Mouse (Mus musculus) midbrain, embryonic 16.5 days (tissue): Measurements from ENCODE around the gene Tep1. TPM values are rescaled to one million over a fixed set of nuclear protein-coding genes. Genes with fewer than 3 reads are reported as not detected.
"Not testable (repeated sequence)": the region's sequence is repeated elsewhere in the genome, so short reads cannot be mapped to it uniquely, and the experiment has no call there.

Experiments
- ATAC-seq: fragments of 200-750 bp; cut with Nextera tagmentation; 2 replicates; pipeline ENCODE4 v1.8.0; 2017; ENCODE audit warnings: moderate TSS enrichment
- H3K27ac ChIP-seq: fragments of 300-500 bp; sonication (generic); 2 replicates; pipeline ENCODE4 v1.5.1; 2014; ENCODE audit warnings: mild to moderate bottlenecking, low read length, mixed read lengths
- H3K27me3 ChIP-seq: fragments of 300-500 bp; sonication (generic); 2 replicates; pipeline ENCODE4 v1.6.1; 2014; ENCODE audit warnings: low read depth, low read length, mixed read lengths; ENCODE audit not compliant: control insufficient read depth, insufficient read depth
- H3K36me3 ChIP-seq: fragments of 300-500 bp; sonication (generic); 2 replicates; pipeline ENCODE4 v1.6.1; 2014; ENCODE audit warnings: mild to moderate bottlenecking, low read length, moderate library complexity, mixed read lengths; ENCODE audit not compliant: control insufficient read depth, insufficient read depth
- H3K4me1 ChIP-seq: fragments of 300-500 bp; sonication (generic); 2 replicates; pipeline ENCODE4 v1.6.1; 2014; ENCODE audit warnings: mild to moderate bottlenecking, low read length, mixed read lengths; ENCODE audit not compliant: control insufficient read depth, insufficient read depth
- H3K4me2 ChIP-seq: fragments of 300-500 bp; sonication (generic); 2 replicates; pipeline ENCODE4 v1.6.1; 2014; ENCODE audit warnings: mild to moderate bottlenecking, low read length, mixed read lengths
- H3K4me3 ChIP-seq: fragments of 300-500 bp; sonication (generic); 2 replicates; pipeline ENCODE4 v1.5.1; 2014; ENCODE audit warnings: low read depth, mild to moderate bottlenecking, low read length, moderate library complexity, mixed read lengths
- H3K9ac ChIP-seq: fragments of 300-500 bp; sonication (generic); 2 replicates; pipeline ENCODE4 v1.6.1; 2014; ENCODE audit warnings: low read depth, low read length, mixed read lengths
- H3K9me3 ChIP-seq: fragments of 300-500 bp; sonication (generic); replicated peaks from 2 replicates; pipeline ENCODE4 v1.6.1; 2014; ENCODE audit warnings: mild to moderate bottlenecking, low read length, mixed read lengths; ENCODE audit not compliant: control insufficient read depth, poor library complexity, severe bottlenecking
- WGBS: fragments of 180-500 bp; shearing (Covaris S2); extraction: QIAGEN DNeasy Blood & Tissue Kit; methylation state at CpG from one replicate; pipeline ENCODE4 v1.1.7; 2014; 5-methylcytosine and 5-hydroxymethylcytosine counted together
- polyA plus RNA-seq: library from polyadenylated mRNA; unstranded; fragments of >200 nt; fragmentation: Nextera tagmentation; extraction: Ambion mirVana; gene quantifications from 2 replicates; pipeline ENCODE4 v1.2.1, GENCODE M21; 2015

Tep1 gene
- polyA plus RNA-seq, 1 experiment from 2014 or later = 1.6 TPM

- H3K9me3 ChIP-seq = no peaks in the 10 kb centered on the region
- H3K36me3 ChIP-seq = no peaks in the 10 kb centered on the region
- no peak overlapping the region for H3K4me3 ChIP-seq
- H3K27ac ChIP-seq = no peak overlapping the region
- no peak overlapping the region for H3K4me2 ChIP-seq
- WGBS = 59% methylated on average over 2 of the region's 2 CpGs
- no peaks in the 10 kb centered on the region for H3K4me1 ChIP-seq
- H3K27me3 ChIP-seq = no peaks in the 10 kb centered on the region
- no peak overlapping the region for H3K9ac ChIP-seq
- ATAC-seq = no peak
Measured at GRCm38 (mm10) chr14:50834435-50834834, 35.9 kb downstream of the Tep1 start.

GRCm38 (mm10) chr14:50833964-50834363 lies 36.4 kb downstream of the Tep1 start:
- no peak overlapping the region for H3K4me3 ChIP-seq
- no peak overlapping the region for H3K9ac ChIP-seq
- no peak for ATAC-seq
- 84% methylated on average over 10 of the region's 10 CpGs for WGBS
- no peaks in the 10 kb centered on the region for H3K9me3 ChIP-seq
- H3K36me3 ChIP-seq = no peaks in the 10 kb centered on the region
- no peaks in the 10 kb centered on the region for H3K4me1 ChIP-seq
- H3K27me3 ChIP-seq = no peaks in the 10 kb centered on the region
- no peak overlapping the region for H3K4me2 ChIP-seq
- no peak overlapping the region for H3K27ac ChIP-seq

- H3K4me3 ChIP-seq = no peak overlapping the region
- H3K4me1 ChIP-seq = no peaks in the 10 kb centered on the region
- H3K9ac ChIP-seq = no peak overlapping the region
- no peaks in the 10 kb centered on the region for H3K27me3 ChIP-seq
- 78% methylated on average over 3 of the region's 3 CpGs for WGBS
- ATAC-seq = no peak
- H3K36me3 ChIP-seq = no peaks in the 10 kb centered on the region
- H3K27ac ChIP-seq = no peak overlapping the region
- no peak overlapping the region for H3K4me2 ChIP-seq
- H3K9me3 ChIP-seq = no peaks in the 10 kb centered on the region
Measured at GRCm38 (mm10) chr14:50829878-50830277, 40.5 kb downstream of the Tep1 start.

GRCm38 (mm10) chr14:50826579-50826978 lies 43.8 kb downstream of the Tep1 start:
- H3K9ac ChIP-seq = no peak overlapping the region
- 77% methylated on average over 4 of the region's 4 CpGs for WGBS
- no peak overlapping the region for H3K27ac ChIP-seq
- no peaks in the 10 kb centered on the region for H3K4me1 ChIP-seq
- H3K27me3 ChIP-seq = no peaks in the 10 kb centered on the region
- H3K4me2 ChIP-seq = no peak overlapping the region
- H3K9me3 ChIP-seq = no peaks in the 10 kb centered on the region
- H3K36me3 ChIP-seq = peaks cover 7% of the 10 kb centered on the region; the same call in 1 of the 2 replicates
- H3K4me3 ChIP-seq = no peak overlapping the region
- no peak for ATAC-seq

GRCm38 (mm10) chr14:50824219-50824618 lies 46.1 kb downstream of the Tep1 start:
- no peak overlapping the region for H3K27ac ChIP-seq
- ATAC-seq = no peak
- no peaks in the 10 kb centered on the region for H3K4me1 ChIP-seq
- H3K36me3 ChIP-seq = peaks cover 17% of the 10 kb centered on the region
- H3K27me3 ChIP-seq = no peaks in the 10 kb centered on the region
- 92% methylated on average over 9 of the region's 9 CpGs for WGBS
- no peak overlapping the region for H3K4me3 ChIP-seq
- H3K4me2 ChIP-seq = no peak overlapping the region
- no peaks in the 10 kb centered on the region for H3K9me3 ChIP-seq
- no peak overlapping the region for H3K9ac ChIP-seq

- H3K9ac ChIP-seq = no peak overlapping the region
- H3K4me2 ChIP-seq = no peak overlapping the region
- peaks cover 21% of the 10 kb centered on the region for H3K36me3 ChIP-seq
- H3K27ac ChIP-seq = no peak overlapping the region
- no peak for ATAC-seq
- no peak overlapping the region for H3K4me3 ChIP-seq
- no peaks in the 10 kb centered on the region for H3K4me1 ChIP-seq
- no peaks in the 10 kb centered on the region for H3K27me3 ChIP-seq
- WGBS = 73% methylated on average over 2 of the region's 2 CpGs
- H3K9me3 ChIP-seq = no peaks in the 10 kb centered on the region
Measured at GRCm38 (mm10) chr14:50823240-50823639, 47.1 kb downstream of the Tep1 start.

GRCm38 (mm10) chr14:50813060-50813459 lies 57.3 kb downstream of the Tep1 start:
- Histone ChIP-seq H3K27me3 (no peaks in the 10 kb centered on the region), H3K27ac (no peak overlapping the region), H3K36me3 (peaks cover 20% of the 10 kb centered on the region), H3K9me3 (no peaks in the 10 kb centered on the region), H3K4me2 (no peak overlapping the region), H3K4me1 (peaks cover 4% of the 10 kb centered on the region), H3K9ac (no peak overlapping the region), H3K4me3 (no peak overlapping the region)
- WGBS = 95% methylated on average over 2 of the region's 2 CpGs
- ATAC-seq = no peak

- Histone ChIP-seq H3K27me3 (no peaks in the 10 kb centered on the region), H3K9ac (peak within 1 kb of the TSS; percentile 76), H3K4me3 (peak within 1 kb of the TSS; percentile 61), H3K36me3 (no peaks in the 10 kb centered on the region), H3K4me2 (peak within 1 kb of the TSS; percentile 67), H3K27ac (peak within 1 kb of the TSS; percentile 79), H3K4me1 (peaks cover 5% of the 10 kb centered on the region), H3K9me3 (no peaks in the 10 kb centered on the region)
- under 1% methylated on average over 42 of the region's 42 CpGs for WGBS
- ATAC-seq = peak; percentile 99
Measured at GRCm38 (mm10) chr14:50807487-50808072, 62.8 kb downstream of the Tep1 start, which contains the start of the genes Ccnb1ip1 and Parp2. TSS of gene Ccnb1ip1 (minus strand) at chr14:50807732. TSS of gene Parp2 (plus strand) at chr14:50807841.

GRCm38 (mm10) chr14:50806469-50806868 lies 63.9 kb downstream of the Tep1 start:
- H3K4me1 ChIP-seq, H3K36me3 ChIP-seq, ATAC-seq, H3K9me3 ChIP-seq, H3K27me3 ChIP-seq: not testable (repeated sequence)
- 89% methylated on average over 4 of the region's 5 CpGs for WGBS
- Histone ChIP-seq H3K9ac (0 out of 2 replicates have a peak overlapping the region, but pooled peaks have one; percentile 38), H3K4me2 (peak overlapping the region; percentile 67), H3K4me3 (peak overlapping the region; percentile 28), H3K27ac (peak overlapping the region; percentile 58; the same call in 1 of the 2 replicates)
